Mouse (Mus musculus) urinary bladder, postnatal 10 days (tissue): ENCODE data around the gene Wdr72.

Experiments
- DNase-seq: peaks from one replicate; pipeline ENCODE4 v3.0.0; 2022; ENCODE audit warnings: low spot score

Wdr72 gene

GRCm38 (mm10) chr9:74241292-74241691 lies 131.1 kb downstream of the Wdr72 start:
- no peak for DNase-seq

- DNase-seq = no peak
These were observed 137.9 kb downstream of the Wdr72 start for GRCm38 (mm10) chr9:74248084-74248483.

- no peak for DNase-seq
These were observed 139.3 kb downstream of the Wdr72 start for GRCm38 (mm10) chr9:74249486-74249885.

GRCm38 (mm10) chr9:74250522-74250921 lies 140.4 kb downstream of the Wdr72 start:
- DNase-seq = no peak

- no peak for DNase-seq
These were observed 148.2 kb downstream of the Wdr72 start for GRCm38 (mm10) chr9:74258389-74258788.

- DNase-seq = no peak
These were observed 167.7 kb downstream of the Wdr72 start for GRCm38 (mm10) chr9:74277752-74278385.

GRCm38 (mm10) chr9:74282072-74282471 lies 171.9 kb downstream of the Wdr72 start:
- DNase-seq = no peak

GRCm38 (mm10) chr9:74286210-74286609 lies 176.1 kb downstream of the Wdr72 start:
- no peak for DNase-seq

- DNase-seq = no peak
These were observed 184.3 kb downstream of the Wdr72 start for GRCm38 (mm10) chr9:74294479-74294878.

GRCm38 (mm10) chr9:74318771-74319170 lies 208.6 kb downstream of the Wdr72 start:
- DNase-seq = no peak

GRCm38 (mm10) chr9:74324089-74324924 lies 214.2 kb downstream of the Wdr72 start:
- DNase-seq = no peak

GRCm38 (mm10) chr9:74324925-74325295 lies 214.8 kb downstream of the Wdr72 start:
- no peak for DNase-seq

GRCm38 (mm10) chr9:74325981-74326380 lies 215.8 kb downstream of the Wdr72 start:
- DNase-seq = no peak

- no peak for DNase-seq
These were observed 218.7 kb downstream of the Wdr72 start for GRCm38 (mm10) chr9:74328821-74329220.

GRCm38 (mm10) chr9:74330706-74331495 lies 220.7 kb downstream of the Wdr72 start:
- DNase-seq = no peak

- no peak for DNase-seq
These were observed 222.2 kb downstream of the Wdr72 start for GRCm38 (mm10) chr9:74332321-74332720.
